Comparison of ENCODE assay signal across 24 mouse cellular contexts in the genomic region with DNA sequence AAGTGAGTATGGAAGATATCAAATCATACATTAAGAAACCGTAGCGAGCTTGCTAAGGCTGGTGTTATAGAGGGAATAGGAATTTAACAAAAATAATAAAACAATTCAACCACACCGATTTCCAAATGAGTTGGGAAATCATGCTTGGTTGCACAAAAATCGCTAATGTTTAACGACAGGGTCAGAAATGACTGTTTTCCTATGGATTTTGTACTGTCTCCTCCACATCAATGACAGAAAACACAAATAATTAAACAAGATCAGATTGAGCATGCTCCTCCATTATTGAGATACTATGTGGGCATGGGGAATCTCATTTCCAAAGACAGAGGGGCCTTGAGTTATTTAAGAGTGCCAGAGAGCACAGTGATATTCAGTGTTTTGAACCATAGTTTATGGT. TPM values are rescaled to one million over a fixed set of nuclear protein-coding genes. Genes with fewer than 3 reads are reported as not detected.
"Had no signal": no experiment of that assay in that cellular context is flagged by ENCODE, and none has a peak within 500 bp of the region (broad histone marks: within the 10 kb centered on the region; RNA-seq: fewer than 3 reads in every experiment).

No protein-coding gene starts in this region.

- H3K27me3 ChIP-seq: intestine, embryonic 15.5 days; lung, embryonic 15.5 days; megakaryocyte, embryonic 14.5 days; midbrain, embryonic 13.5 days; neural tube, embryonic 13.5 days; stomach, embryonic 15.5 days had no signal

- H3K27ac ChIP-seq: intestine, embryonic 15.5 days; left cerebral cortex, adult 2 months; liver, embryonic 14.5 days; lung, embryonic 15.5 days; midbrain, embryonic 10.5 days; midbrain, embryonic 13.5 days; neural tube, embryonic 13.5 days; stomach, embryonic 15.5 days had no signal

- H3K4me1 ChIP-seq: megakaryocyte, embryonic 14.5 days had no signal

- H3K36me3 ChIP-seq: intestine, embryonic 15.5 days; lung, embryonic 15.5 days; midbrain, embryonic 10.5 days; midbrain, embryonic 13.5 days; neural tube, embryonic 13.5 days; stomach, embryonic 15.5 days had no signal

- H3K9ac ChIP-seq: intestine, embryonic 15.5 days; liver, embryonic 14.5 days; lung, embryonic 15.5 days; midbrain, embryonic 13.5 days; neural tube, embryonic 13.5 days; stomach, embryonic 15.5 days had no signal

- H3K4me3 ChIP-seq: intestine, embryonic 15.5 days; left cerebral cortex, adult 2 months; lung, embryonic 15.5 days; megakaryocyte, embryonic 14.5 days; midbrain, embryonic 10.5 days; midbrain, embryonic 13.5 days; myocyte; neural tube, embryonic 13.5 days; stomach, embryonic 15.5 days had no signal

- H3K4me2 ChIP-seq: intestine, embryonic 15.5 days; lung, embryonic 15.5 days; midbrain, embryonic 13.5 days; neural tube, embryonic 13.5 days; stomach, embryonic 15.5 days had no signal

- ATAC-seq: intestine, embryonic 15.5 days; midbrain, embryonic 13.5 days; midbrain, embryonic 16.5 days had no signal

- H3K9me3 ChIP-seq: intestine, embryonic 15.5 days; lung, embryonic 15.5 days; megakaryocyte, embryonic 14.5 days; midbrain, embryonic 13.5 days; stomach, embryonic 15.5 days had no signal

- DNase-seq: kidney, adult 2 months; kidney, postnatal 10 days; kidney, postnatal 36 days; layer of hippocampus, postnatal 36 days; retina, postnatal 1 day; right cerebral cortex, postnatal 25 days; spleen, adult 18-20 months; thymus, postnatal 25 days had no signal

RNA-seq across cellular contexts. Expression of gene Fmo1, which starts 2.1 kb away (rescaled TPM):
- total RNA-seq: monocyte, adult 5-6 weeks; neutrophil, adult 5-6 weeks had no signal

RNA-seq across cellular contexts. Expression of gene Fmo2, which starts 34.2 kb away (rescaled TPM):
- total RNA-seq: monocyte, adult 5-6 weeks had no signal
- polyA plus RNA-seq: midbrain, embryonic 13.5 days; myocyte had no signal

RNA-seq across cellular contexts. Expression of gene Fmo4, which starts 50.5 kb away (rescaled TPM):
- total RNA-seq: layer of hippocampus, postnatal 36 days; left cerebral cortex, adult 2 months; left cerebral cortex, postnatal 10 days; left cerebral cortex, postnatal 36 days; monocyte, adult 5-6 weeks; neutrophil, adult 5-6 weeks had no signal
- polyA plus RNA-seq: limb, embryonic 11.5 days; myocyte had no signal
